Mouse (Mus musculus) G1E (cell line): ENCODE results near the gene Fig4. TPM values are rescaled to one million over a fixed set of nuclear protein-coding genes. Genes with fewer than 3 reads are reported as not detected.

Source experiments
- ATAC-seq: 2 replicates; pipeline ENCODE4 v1.8.0; 2016; ENCODE audit warnings: mild to moderate bottlenecking; ENCODE audit not compliant: insufficient number of reproducible peaks, poor library complexity, low FRiP score, severe bottlenecking; ENCODE audit errors: extremely low read depth
- DNase-seq: peaks from one replicate; pipeline ENCODE4 v3.0.0; 2012; ENCODE audit warnings: low spot score
- H3K27me3 ChIP-seq: 2 replicates; pipeline ENCODE4 v1.6.1; 2012; ENCODE audit warnings: mild to moderate bottlenecking, low read length, inconsistent platforms; ENCODE audit not compliant: insufficient read depth
- H3K36me3 ChIP-seq: replicated peaks from 2 replicates; pipeline ENCODE3; 2012; ENCODE audit warnings: mild to moderate bottlenecking, inconsistent platforms
- H3K4me1 ChIP-seq: 2 replicates; pipeline ENCODE4 v1.6.1; 2012; ENCODE audit warnings: low read depth, low read length, inconsistent platforms, mixed read lengths; ENCODE audit not compliant: insufficient read depth
- H3K4me3 ChIP-seq: 2 replicates; pipeline ENCODE4 v1.5.1; 2012; ENCODE audit warnings: low read depth, mild to moderate bottlenecking, inconsistent platforms, low read length, moderate library complexity, mixed read lengths
- H3K9me3 ChIP-seq: replicated peaks from 2 replicates; pipeline ENCODE4 v1.6.1; 2012; ENCODE audit warnings: inconsistent platforms
- CTCF ChIP-seq: IDR thresholded peaks from 2 replicates; pipeline ENCODE4 v1.5.1; 2012; ENCODE audit warnings: low read depth, low read length, inconsistent platforms, mixed read lengths
- GATA1 ChIP-seq: IDR thresholded peaks from 2 replicates; pipeline ENCODE4 v1.6.1; 2012; ENCODE audit warnings: borderline replicate concordance, low read length, inconsistent platforms, mixed read lengths
- GATA2 ChIP-seq: IDR thresholded peaks from 2 replicates; pipeline ENCODE4 v1.6.1; 2012; ENCODE audit warnings: low read depth, low read length, inconsistent platforms, borderline replicate concordance
- POLR2AphosphoS5 ChIP-seq: IDR thresholded peaks from 2 replicates; pipeline ENCODE4 v1.6.1; 2012; ENCODE audit warnings: low read depth, low read length, inconsistent platforms; ENCODE audit not compliant: insufficient replicate concordance
- TAL1 ChIP-seq: conservative IDR thresholded peaks from 2 replicates; pipeline ENCODE4 v1.6.1; 2012; ENCODE audit warnings: low read depth, low read length, inconsistent platforms, mixed read lengths
- polyA plus RNA-seq: library from polyadenylated mRNA; stranded (reverse); fragments of >175 nt; gene quantifications from 2 replicates; pipeline ENCODE4 v1.2.3, GENCODE M21; 2012
- total RNA-seq, 2 experiments: library from RNA; stranded (forward) in 1 of 2; stranded (reverse) in 1 of 2; fragments of 200-1000 nt in 1 of 2; fragments of >200 nt in 1 of 2; fragmentation: Nextera tagmentation in 1 of 2; gene quantifications; 2 replicates each; pipeline ENCODE4 v1.2.3; 2014 to 2017

Fig4 gene
- total and polyA plus RNA-seq, 3 experiments = 3.5 to 32.6 (median 31.3) TPM

GRCm38 (mm10) chr10:41250045-41250748 lies 52.9 kb downstream of the Fig4 start:
- DNase-seq (no peak), ATAC-seq (no peak)
- Histone ChIP-seq H3K36me3 (peaks cover 82% of the 10 kb centered on the region), H3K9me3 (no peaks in the 10 kb centered on the region; the same call in 1 of the 2 replicates), H3K4me1 (peaks cover 26% of the 10 kb centered on the region), H3K27me3 (no peaks in the 10 kb centered on the region), H3K4me3 (no peak overlapping the region)
- TF ChIP-seq TAL1 (no peak), GATA1 (no peak), CTCF (no peak), POLR2AphosphoS5 (no peak), GATA2 (no peak)

GRCm38 (mm10) chr10:41249006-41249659 lies 53.9 kb downstream of the Fig4 start:
- Histone ChIP-seq H3K4me1 (peaks cover 35% of the 10 kb centered on the region), H3K36me3 (peaks cover 82% of the 10 kb centered on the region), H3K27me3 (no peaks in the 10 kb centered on the region), H3K4me3 (no peak overlapping the region), H3K9me3 (no peaks in the 10 kb centered on the region; the same call in 1 of the 2 replicates)
- no peak for DNase-seq
- TF ChIP-seq CTCF (no peak), GATA2 (no peak), POLR2AphosphoS5 (no peak), TAL1 (no peak), GATA1 (no peak)
- ATAC-seq = no peak

- H3K27me3 ChIP-seq = no peaks in the 10 kb centered on the region
- H3K4me1 ChIP-seq = peaks cover 39% of the 10 kb centered on the region
- DNase-seq (peak; percentile 25), ATAC-seq (peak; percentile 15; the same call in 1 of the 2 replicates)
- no peak overlapping the region for H3K4me3 ChIP-seq
- H3K9me3 ChIP-seq = no peaks in the 10 kb centered on the region
- peaks cover 86% of the 10 kb centered on the region for H3K36me3 ChIP-seq
- TF ChIP-seq GATA2 (no peak), TAL1 (0 out of 2 replicates have a peak, but pooled peaks have one; percentile 15)
These were observed 55.1 kb downstream of the Fig4 start for GRCm38 (mm10) chr10:41247800-41248473.

GRCm38 (mm10) chr10:41246111-41246510 lies 56.9 kb downstream of the Fig4 start:
- DNase-seq (no peak), ATAC-seq (no peak)
- peaks cover 82% of the 10 kb centered on the region for H3K36me3 ChIP-seq
- TF ChIP-seq GATA1 (no peak), POLR2AphosphoS5 (no peak), CTCF (no peak), TAL1 (no peak), GATA2 (no peak)
- peaks cover 39% of the 10 kb centered on the region for H3K4me1 ChIP-seq
- H3K27me3 ChIP-seq = no peaks in the 10 kb centered on the region
- H3K4me3 ChIP-seq = no peak overlapping the region
- no peaks in the 10 kb centered on the region for H3K9me3 ChIP-seq

- DNase-seq = no peak
- Histone ChIP-seq H3K9me3 (no peaks in the 10 kb centered on the region), H3K36me3 (peaks cover 82% of the 10 kb centered on the region), H3K4me1 (peaks cover 39% of the 10 kb centered on the region), H3K27me3 (no peaks in the 10 kb centered on the region), H3K4me3 (no peak overlapping the region)
- no peak for ATAC-seq
- TF ChIP-seq CTCF = no peak
- no peak for TF ChIP-seq POLR2AphosphoS5
- TF ChIP-seq GATA2 = no peak
- TF ChIP-seq GATA1 = no peak
- TF ChIP-seq TAL1 = no peak
These were observed 57.6 kb downstream of the Fig4 start for GRCm38 (mm10) chr10:41245477-41245876.

GRCm38 (mm10) chr10:41245028-41245427 lies 58.0 kb downstream of the Fig4 start:
- no peak for TF ChIP-seq POLR2AphosphoS5
- no peak for TF ChIP-seq TAL1
- TF ChIP-seq GATA2 = no peak
- TF ChIP-seq GATA1 = no peak
- TF ChIP-seq CTCF = no peak

More at GRCm38 (mm10) chr10:41245028-41245427, 58.0 kb downstream of the Fig4 start:
- H3K36me3 ChIP-seq = peaks cover 82% of the 10 kb centered on the region
- H3K27me3 ChIP-seq = no peaks in the 10 kb centered on the region
- H3K4me1 ChIP-seq = peaks cover 39% of the 10 kb centered on the region
- DNase-seq (no peak), ATAC-seq (no peak)
- no peak overlapping the region for H3K4me3 ChIP-seq
- no peaks in the 10 kb centered on the region for H3K9me3 ChIP-seq
